Mouse (Mus musculus): ENCODE results near the gene Snx17. TPM values are rescaled to one million over a fixed set of nuclear protein-coding genes. Genes with fewer than 3 reads are reported as not detected.

Gene Snx17
- polyA plus RNA-seq (2012) = 46.3 and 48.0 TPM in 2 replicates

GRCm38 (mm10) chr5:31192939-31193630 is at the start of gene Snx17, which contains the start of gene Eif2b4:
Snx17 (plus strand) TSS chr5:31193227.
Eif2b4 (minus strand) TSS chr5:31193430.

GRCm38 (mm10) chr5:31154152-31154553 is 38.9 kb upstream of the Snx17 start, which contains the start of gene Mpv17:
Mpv17 (minus strand) TSS chr5:31154251.

GRCm38 (mm10) chr5:31179766-31180630 is 13.0 kb upstream of the Snx17 start, which contains the start of the genes Gm29609 and Gtf3c2:
Gm29609 (minus strand) TSS chr5:31179911.
Gtf3c2 (minus strand) TSS chr5:31180144.

GRCm38 (mm10) chr5:31201742-31202590 is 8.9 kb downstream of the Snx17 start, which contains the start of gene Zfp513:
Zfp513 (minus strand) TSS chr5:31202303.

GRCm38 (mm10) chr5:31220448-31221303 is 27.6 kb downstream of the Snx17 start, which contains the start of gene Ppm1g:
Ppm1g (minus strand) TSS chr5:31220687.

GRCm38 (mm10) chr5:31240637-31241521 is 47.9 kb downstream of the Snx17 start, which contains the start of the genes Nrbp1 and Gm9970:
Nrbp1 (plus strand) TSS chr5:31240864.
Gm9970 (minus strand) TSS chr5:31241232.

Other genes with a start within 250 kb of the Snx17 start
- gene Cgref1, start 247.6 kb upstream of the Snx17 start, polyA plus RNA-seq (2012) = not detected in 2 replicates
- 78.9 and 93.2 TPM in 2 replicates for gene Preb, start 232.9 kb upstream of the Snx17 start, polyA plus RNA-seq (2012)
- not detected in 2 replicates for gene Tcf23, start 224.6 kb upstream of the Snx17 start, polyA plus RNA-seq (2012)
- 28.8 and 32.8 TPM in 2 replicates for gene Atraid, start 144.9 kb upstream of the Snx17 start, polyA plus RNA-seq (2012)
- 17.3 and 18.2 TPM in 2 replicates for gene Slc5a6, start 144.3 kb upstream of the Snx17 start, polyA plus RNA-seq (2012)
- gene Cad, start 138.4 kb upstream of the Snx17 start, polyA plus RNA-seq (2012) = 404 and 431 TPM in 2 replicates
- not detected in 2 replicates for gene Dnajc5g, start 86.9 kb upstream of the Snx17 start, polyA plus RNA-seq (2012)
- gene Slc30a3, start 85.0 kb upstream of the Snx17 start, polyA plus RNA-seq (2012) = 0.10 TPM in 1 of 2 replicates, not detected in the other
- not detected in 2 replicates for gene Trim54, start 76.5 kb upstream of the Snx17 start, polyA plus RNA-seq (2012)
- gene Ucn, start 54.4 kb upstream of the Snx17 start, polyA plus RNA-seq (2012) = not detected in 2 replicates
- 23.0 and 24.7 TPM in 2 replicates for gene Mpv17, start 39.0 kb upstream of the Snx17 start, polyA plus RNA-seq (2012)
- 2.1 and 10.0 TPM in 2 replicates for gene Gm29609, start 13.3 kb upstream of the Snx17 start, polyA plus RNA-seq (2012)
- 58.4 and 78.1 TPM in 2 replicates for gene Gtf3c2, start 13.1 kb upstream of the Snx17 start, polyA plus RNA-seq (2012)
- 148 and 170 TPM in 2 replicates for gene Eif2b4, start 203 bp downstream of the Snx17 start, polyA plus RNA-seq (2012)
- 40.3 and 44.4 TPM in 2 replicates for gene Zfp513, start 9.1 kb downstream of the Snx17 start, polyA plus RNA-seq (2012)
- 279 and 290 TPM in 2 replicates for gene Ppm1g, start 27.5 kb downstream of the Snx17 start, polyA plus RNA-seq (2012)
- gene Nrbp1, start 47.6 kb downstream of the Snx17 start, polyA plus RNA-seq (2012) = 44.7 and 59.7 TPM in 2 replicates
- 0.55 and 0.85 TPM in 2 replicates for gene Gm9970, start 48.0 kb downstream of the Snx17 start, polyA plus RNA-seq (2012)
- gene Krtcap3, start 58.5 kb downstream of the Snx17 start, polyA plus RNA-seq (2012) = 3.9 and 6.5 TPM in 2 replicates
- 26.2 and 30.1 TPM in 2 replicates for gene Ift172, start 97.9 kb downstream of the Snx17 start, polyA plus RNA-seq (2012)
- 0.26 and 0.30 TPM in 2 replicates for gene Fndc4, start 102.9 kb downstream of the Snx17 start, polyA plus RNA-seq (2012)
- gene Gckr, start 104.2 kb downstream of the Snx17 start, polyA plus RNA-seq (2012) = 0.02 TPM in 1 of 2 replicates, not detected in the other